Mouse (Mus musculus): ENCODE results near the gene Mmrn2.
"Not testable (repeated sequence)": the region's sequence is repeated elsewhere in the genome, so short reads cannot be mapped to it uniquely, and the experiment has no call there.

DNA sequence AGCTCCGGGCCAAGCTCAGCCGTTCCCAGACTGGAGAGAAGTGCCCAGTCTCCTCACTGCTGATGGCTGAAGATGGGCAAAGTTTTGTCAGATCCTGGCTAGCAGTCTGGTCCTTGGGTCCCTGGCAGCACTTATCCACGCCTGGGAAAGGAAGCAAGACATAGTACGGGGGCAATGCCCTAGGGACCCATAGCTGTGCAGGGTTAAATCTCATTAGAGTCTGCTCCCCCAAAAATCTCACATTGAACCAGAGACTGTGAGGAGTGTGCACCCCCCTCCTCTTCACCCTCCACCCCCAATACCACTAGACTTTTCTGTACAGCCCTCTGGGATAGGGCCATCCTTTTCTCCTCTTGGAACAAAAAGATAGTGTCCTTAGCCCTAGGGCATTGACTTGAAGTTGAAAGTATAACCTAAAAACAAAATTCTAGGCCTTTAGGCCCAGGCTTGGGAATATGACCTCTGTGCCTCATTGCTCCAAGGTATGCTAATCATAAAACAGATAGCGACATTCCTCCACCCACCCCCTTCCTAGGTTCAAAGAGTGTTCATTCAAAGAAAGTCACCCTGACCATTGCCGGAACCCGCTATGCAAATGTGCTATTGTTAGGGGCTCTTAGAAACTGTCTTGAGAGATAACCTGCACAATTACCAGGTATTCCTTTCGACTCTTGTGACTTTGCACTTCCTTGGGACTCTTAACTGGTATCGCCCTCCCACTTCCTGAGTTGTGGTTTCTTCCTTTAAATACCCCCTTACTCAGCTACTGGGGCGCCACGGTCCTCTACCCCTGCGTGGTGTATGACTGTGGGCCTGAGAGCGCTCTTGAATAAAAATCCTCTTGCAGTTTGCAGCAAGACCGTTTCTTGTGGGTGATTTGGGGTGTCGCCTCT, 10.8 kb upstream of the Mmrn2 start:
- TF ChIP-seq CTCF, EP300 (IDR thresholded peaks at IDR 0.05; ENCODE audit: low read depth): not testable (repeated sequence)

Data from liver, postnatal 0 days (tissue).